Mouse (Mus musculus) thymus, postnatal 14 days (tissue): ENCODE measurements around the gene Wsb2.
A peak's percentile ranks its signal among the peaks of the same experiment; 100 is the strongest.

Experiments
- DNase-seq: peaks from one replicate; pipeline ENCODE4 v3.0.0; 2021

Gene Wsb2

GRCm38 (mm10) chr5:117357478-117358247 lies 559 bp downstream of the Wsb2 start:
- peak; percentile 73 for DNase-seq

GRCm38 (mm10) chr5:117358248-117358630 lies 1.1 kb downstream of the Wsb2 start:
- no peak for DNase-seq

DNA sequence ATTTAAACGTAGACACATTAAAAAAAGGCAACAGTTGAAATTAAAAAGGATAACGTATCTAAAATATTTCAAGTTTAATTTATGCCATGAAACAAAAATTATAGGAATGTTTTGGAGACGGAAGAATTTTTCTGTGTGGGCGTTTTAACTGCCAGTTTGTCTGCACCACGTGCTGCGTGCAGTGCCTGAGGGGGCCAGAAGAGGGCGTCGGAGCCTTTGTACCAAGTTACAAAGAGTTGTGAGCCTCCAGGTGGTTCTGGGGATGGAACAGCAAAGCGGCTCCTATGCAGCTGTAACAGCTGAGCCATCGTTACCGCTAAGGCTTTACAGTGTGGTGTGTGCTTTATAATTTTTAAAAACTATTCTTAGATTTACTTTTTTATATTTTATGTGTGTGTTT lies 1.6 kb downstream of the Wsb2 start:
- peak; percentile 94 for DNase-seq

GRCm38 (mm10) chr5:117359497-117360227 lies 2.6 kb downstream of the Wsb2 start:
- DNase-seq: peak; percentile 33

DNA sequence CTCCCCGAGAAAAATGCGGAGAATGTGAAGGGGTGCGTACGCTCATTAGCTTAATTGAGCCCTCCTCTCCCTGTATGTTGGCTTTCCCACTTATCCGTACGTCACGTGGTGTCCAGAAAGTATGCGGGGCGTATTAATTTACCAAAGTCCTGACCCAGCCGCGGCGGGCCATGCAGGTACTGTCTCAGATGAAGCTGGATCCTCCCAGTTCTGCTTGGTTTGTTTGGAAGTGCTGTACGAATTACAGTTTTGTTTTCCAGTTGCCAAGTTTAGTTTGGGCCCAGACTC lies 3.1 kb downstream of the Wsb2 start:
- no peak for DNase-seq

DNA sequence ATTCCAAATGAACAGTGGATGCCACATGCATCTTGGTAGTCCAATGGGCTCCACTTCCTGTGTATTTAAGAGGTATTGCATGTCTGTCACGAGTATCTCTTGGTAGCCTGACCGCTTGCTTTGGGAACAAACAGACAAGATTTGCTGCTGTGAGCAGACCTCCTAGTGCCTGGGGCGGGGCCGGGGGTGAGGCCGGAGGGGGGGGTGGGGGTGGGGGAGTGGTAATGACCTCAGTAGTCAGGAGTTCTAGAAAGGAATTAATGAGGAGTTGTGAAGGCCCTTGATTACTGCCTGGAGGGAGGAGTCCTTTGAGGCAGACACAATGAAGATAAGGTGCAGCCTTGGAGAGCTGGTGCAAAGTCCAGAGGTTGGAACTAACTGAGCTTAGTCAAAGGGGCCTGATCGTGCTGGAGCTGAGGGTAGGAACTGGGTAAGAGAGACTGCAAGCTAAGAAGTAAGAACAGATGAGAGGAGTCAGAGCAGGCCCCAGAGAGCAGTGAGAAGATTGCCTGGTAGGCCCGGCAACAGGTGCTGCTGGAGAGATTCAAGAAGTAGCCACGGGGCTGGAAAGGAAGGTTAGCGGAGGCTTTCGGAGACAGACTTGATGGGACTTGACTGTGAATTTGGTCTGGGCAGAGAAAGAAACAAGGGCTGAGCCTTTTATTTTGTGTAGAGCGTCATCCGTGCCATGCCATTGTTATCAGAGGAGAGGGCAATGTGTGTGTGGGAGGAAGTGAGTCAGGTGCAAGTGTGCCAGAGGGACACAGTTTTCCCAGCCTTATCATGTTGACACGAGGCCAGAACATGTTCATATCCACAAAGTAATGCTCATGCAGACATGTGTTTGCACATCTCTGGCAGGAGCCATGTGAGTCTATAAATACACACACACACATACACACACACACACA lies 3.8 kb downstream of the Wsb2 start:
- no peak for DNase-seq

DNA sequence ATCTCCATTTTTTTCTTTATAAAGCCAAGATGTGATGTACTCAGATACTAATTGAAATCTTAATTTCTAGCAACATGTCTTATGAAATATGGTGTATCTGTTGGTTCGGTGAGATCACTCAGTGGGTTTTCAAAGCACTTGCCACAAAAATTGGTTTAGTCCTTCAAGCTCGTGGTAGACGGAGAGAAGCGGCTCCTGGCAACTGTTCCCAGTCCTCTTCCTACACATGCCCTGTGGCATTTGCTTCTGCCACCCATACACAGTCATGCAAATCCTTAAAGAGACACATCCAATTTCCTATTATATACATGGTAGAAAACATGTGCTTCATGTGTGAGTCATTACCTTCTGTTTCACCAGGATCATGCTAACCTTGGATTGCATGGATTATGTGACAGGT lies 4.5 kb downstream of the Wsb2 start:
- DNase-seq: no peak

DNA sequence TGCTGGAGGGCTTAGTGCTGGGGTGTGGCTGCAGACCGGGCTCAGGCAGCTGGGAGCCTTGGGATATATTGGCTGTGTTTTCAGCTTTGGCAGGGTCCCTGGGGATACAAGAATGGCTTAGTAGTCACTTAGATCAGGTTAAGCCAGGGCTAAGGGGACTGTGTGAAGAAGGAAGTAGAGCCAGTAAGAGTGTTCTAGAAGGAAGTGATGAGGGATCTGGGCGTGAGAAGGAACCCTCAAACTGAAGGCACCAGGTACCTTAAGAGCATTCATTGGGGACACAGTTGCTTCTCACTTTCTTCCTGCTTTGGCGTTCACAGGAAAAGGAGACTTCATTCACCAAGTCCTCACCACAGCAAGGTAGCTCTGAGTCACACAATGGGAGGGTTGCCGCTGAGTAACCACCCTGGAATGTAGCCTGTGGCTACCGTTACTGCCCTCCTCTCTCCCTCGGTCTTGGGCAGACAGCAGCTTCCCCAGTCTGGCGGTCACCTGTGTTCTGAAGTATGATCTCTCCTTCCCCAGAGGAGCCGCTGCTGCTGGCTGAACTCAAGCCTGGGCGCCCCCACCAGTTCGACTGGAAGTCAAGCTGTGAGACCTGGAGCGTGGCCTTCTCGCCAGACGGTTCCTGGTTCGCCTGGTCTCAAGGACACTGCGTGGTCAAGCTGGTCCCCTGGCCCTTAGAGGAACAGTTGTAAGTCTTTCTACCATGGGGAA lies 6.1 kb downstream of the Wsb2 start:
- DNase-seq: no peak

GRCm38 (mm10) chr5:117364821-117365220 lies 7.7 kb downstream of the Wsb2 start:
- DNase-seq: no peak

- no peak for DNase-seq
Measured at GRCm38 (mm10) chr5:117365904-117366561, 8.9 kb downstream of the Wsb2 start.

DNA sequence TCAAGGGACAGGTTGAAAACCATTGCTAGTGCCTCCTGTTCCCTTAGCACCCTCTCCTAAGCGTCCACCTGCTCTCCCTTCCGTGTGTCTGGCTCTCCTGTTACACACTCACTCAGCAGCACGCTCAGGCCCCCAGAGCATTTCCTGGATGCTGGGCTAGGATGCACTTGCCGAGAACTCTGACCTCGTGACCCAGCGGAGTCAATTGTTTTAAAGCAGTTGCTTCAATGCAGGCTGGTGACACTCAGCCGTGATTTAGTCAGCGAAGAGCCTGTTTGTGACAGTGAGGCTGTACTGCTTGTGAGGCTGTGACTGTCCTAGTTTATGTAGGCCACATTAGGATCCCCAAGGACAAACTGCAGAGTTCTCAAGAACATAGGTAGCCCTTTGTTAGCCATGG lies 10.1 kb downstream of the Wsb2 start:
- DNase-seq: no peak

GRCm38 (mm10) chr5:117370592-117370991 lies 13.5 kb downstream of the Wsb2 start:
- DNase-seq: no peak

DNA sequence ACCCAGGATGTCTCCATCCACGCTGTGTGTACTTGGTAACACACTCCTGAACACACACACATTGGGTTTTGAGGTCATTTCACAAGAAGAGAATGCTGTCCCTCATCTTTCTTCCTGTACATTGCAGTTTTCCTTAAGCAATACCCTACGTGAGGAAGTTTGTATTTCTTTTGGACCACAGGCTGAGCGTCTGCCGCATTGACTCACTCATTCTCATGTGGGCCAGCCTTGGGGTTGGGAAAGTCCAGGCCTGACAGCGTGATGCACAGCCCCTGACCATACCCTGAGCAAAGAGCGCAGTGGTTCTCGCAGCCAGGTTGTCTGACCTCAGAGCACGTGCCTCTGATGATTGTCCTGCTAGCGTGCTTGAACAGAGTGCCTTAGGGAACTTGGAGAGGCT lies 16.3 kb downstream of the Wsb2 start:
- no peak for DNase-seq

- no peak for DNase-seq
Measured at GRCm38 (mm10) chr5:117374372-117375049, 17.4 kb downstream of the Wsb2 start.

- DNase-seq: no peak
Measured at GRCm38 (mm10) chr5:117376331-117376761, 19.2 kb downstream of the Wsb2 start.

DNA sequence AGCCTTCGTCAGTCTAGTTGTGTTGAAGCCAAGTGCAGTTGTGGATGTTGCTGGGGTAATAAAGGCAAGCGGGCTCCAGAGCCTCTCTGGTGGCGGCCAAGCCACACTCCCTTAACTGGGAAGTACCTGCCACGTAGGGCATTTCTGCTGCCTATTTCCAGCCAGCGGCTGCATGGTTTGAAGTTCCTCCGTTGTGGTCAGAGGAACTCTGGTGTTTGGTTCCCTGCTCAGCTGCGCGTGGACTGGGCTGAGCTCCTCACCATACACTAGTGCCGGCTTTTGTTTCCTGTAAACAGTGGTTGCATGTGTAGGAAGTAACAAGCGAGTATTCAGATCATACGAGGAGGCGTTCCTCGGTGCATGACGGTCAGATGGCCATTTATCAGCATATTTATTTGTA lies 20.6 kb downstream of the Wsb2 start:
- DNase-seq: peak; percentile 28

GRCm38 (mm10) chr5:117380199-117380598 lies 23.1 kb downstream of the Wsb2 start:
- DNase-seq: no peak

DNA sequence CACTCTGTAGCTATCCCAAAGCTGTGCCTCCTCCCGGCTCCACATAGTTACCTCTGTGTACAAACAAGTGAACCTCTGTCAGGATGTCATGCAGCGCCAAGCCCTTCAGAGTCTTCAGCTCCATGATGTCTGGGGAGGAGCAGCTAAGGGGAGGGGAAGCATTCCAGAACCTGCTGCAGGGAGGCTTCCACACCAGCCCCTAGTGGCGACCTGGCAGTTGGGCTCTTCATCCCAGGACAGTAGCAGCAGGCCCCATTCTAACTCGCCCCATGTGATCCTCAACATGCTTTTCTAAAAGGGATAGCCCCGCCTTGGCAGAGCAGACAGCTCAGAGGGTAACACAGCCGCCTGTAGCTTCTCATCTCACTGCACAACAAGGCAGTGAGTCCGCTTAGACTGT lies 24.7 kb downstream of the Wsb2 start:
- DNase-seq: no peak

DNA sequence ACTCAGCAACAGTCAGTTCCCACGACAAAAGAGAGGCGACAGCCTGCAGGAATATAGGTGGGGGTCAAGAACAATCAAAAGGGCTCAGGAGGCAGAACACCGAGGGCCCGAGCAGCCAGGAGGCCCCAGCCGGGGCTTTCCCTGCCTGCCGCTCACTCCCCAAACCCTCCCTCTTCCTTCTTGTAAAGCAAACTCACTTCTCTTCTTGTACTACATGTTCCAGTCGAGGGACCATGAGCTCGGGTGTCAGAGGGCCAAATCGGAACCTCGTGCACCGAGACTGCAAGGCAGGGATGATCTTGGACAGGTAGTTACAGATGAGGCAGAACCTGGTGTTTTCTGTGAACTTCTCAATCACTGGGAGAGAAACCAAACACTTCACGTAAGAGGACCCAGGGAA lies 26.1 kb downstream of the Wsb2 start:
- DNase-seq: no peak

DNA sequence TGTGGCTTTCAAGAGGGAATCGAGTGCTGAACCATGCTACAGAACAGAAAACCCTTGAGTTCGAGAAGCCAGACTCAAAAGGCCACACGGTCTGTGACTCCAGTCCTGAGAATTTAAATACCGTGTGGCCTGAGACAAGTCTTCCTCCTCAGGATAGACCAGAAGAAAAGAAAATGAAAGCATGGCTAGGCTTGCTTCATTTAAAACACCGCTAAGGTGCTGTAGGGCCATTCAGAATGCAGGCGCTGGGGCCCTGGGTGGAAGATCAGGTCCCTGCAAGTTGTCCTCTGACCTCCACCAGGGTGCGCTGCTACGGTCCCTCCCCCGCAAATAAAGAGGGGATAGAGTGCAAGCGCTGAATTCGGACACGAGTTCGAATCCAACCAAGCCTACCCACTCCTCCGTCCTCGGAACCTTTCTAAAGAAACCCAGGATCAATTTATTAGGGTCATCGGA lies 31.2 kb downstream of the Wsb2 start:
- peak; percentile 82 for DNase-seq

DNA sequence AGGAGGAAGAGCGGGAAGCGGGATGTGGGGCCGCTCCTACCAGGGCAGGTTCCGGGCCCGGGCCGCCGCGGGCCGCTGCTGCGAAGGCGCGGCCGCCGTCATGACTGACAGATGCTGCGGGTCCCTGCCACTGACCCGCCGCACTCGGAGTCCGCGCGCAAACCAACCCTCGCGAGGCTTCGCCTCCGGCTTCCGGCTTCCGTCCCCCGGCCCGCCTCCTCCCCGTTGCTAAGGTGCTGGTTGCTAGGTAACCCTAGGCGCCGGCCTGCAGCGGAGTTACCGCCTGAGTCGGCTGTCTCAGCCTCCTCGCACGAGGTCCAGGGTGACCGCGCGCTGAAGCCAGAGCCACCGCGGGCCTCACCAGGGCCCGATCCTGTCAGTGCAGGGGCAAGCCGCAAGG lies 31.8 kb downstream of the Wsb2 start, which contains the start of gene Rfc5:
Rfc5 (minus strand) TSS at position 171 of the 400 bp plus-strand sequence.
- DNase-seq: peak; percentile 97

GRCm38 (mm10) chr5:117390895-117391294 lies 33.8 kb downstream of the Wsb2 start:
- DNase-seq: no peak
